Mouse (Mus musculus) heart, embryonic 11.5 days (tissue): ENCODE measurements around the gene 1700029P11Rik. TPM values are rescaled to one million over a fixed set of nuclear protein-coding genes. Genes with fewer than 3 reads are reported as not detected.
"Not testable (repeated sequence)": the region's sequence is repeated elsewhere in the genome, so short reads cannot be mapped to it uniquely, and the experiment has no call there.

Experiments used
- ATAC-seq: fragments of 200-750 bp; cut with Nextera tagmentation; replicated peaks from 2 replicates; pipeline ENCODE4 v1.8.0; 2017; ENCODE audit warnings: moderate library complexity; ENCODE audit not compliant: insufficient number of reproducible peaks, low FRiP score, low TSS enrichment
- H3K27ac ChIP-seq: fragments of 300-500 bp; sonication (generic); 2 replicates; pipeline ENCODE4 v1.5.1; 2014; ENCODE audit warnings: mild to moderate bottlenecking, low read depth, low read length
- H3K27me3 ChIP-seq: fragments of 300-500 bp; sonication (generic); 2 replicates; pipeline ENCODE4 v1.6.1; 2014; ENCODE audit warnings: mild to moderate bottlenecking, low read length, mixed read lengths; ENCODE audit not compliant: control insufficient read depth, insufficient read depth
- H3K36me3 ChIP-seq: fragments of 300-500 bp; sonication (generic); 2 replicates; pipeline ENCODE4 v1.6.1; 2014; ENCODE audit warnings: mild to moderate bottlenecking, low read length, moderate library complexity, mixed read lengths; ENCODE audit not compliant: control insufficient read depth, insufficient read depth
- H3K4me1 ChIP-seq: fragments of 300-500 bp; sonication (generic); 2 replicates; pipeline ENCODE4 v1.6.1; 2014; ENCODE audit warnings: low read length; ENCODE audit not compliant: control insufficient read depth, insufficient read depth
- H3K4me2 ChIP-seq: fragments of 300-500 bp; sonication (generic); 2 replicates; pipeline ENCODE4 v1.6.1; 2014; ENCODE audit warnings: mild to moderate bottlenecking, moderate library complexity
- H3K4me3 ChIP-seq: fragments of 300-500 bp; sonication (generic); 2 replicates; pipeline ENCODE4 v1.5.1; 2014; ENCODE audit warnings: low read depth, low read length
- H3K9ac ChIP-seq: fragments of 300-500 bp; sonication (generic); 2 replicates; pipeline ENCODE4 v1.6.1; 2014; ENCODE audit warnings: mild to moderate bottlenecking, low read depth, low read length, moderate library complexity
- H3K9me3 ChIP-seq: fragments of 300-500 bp; sonication (generic); replicated peaks from 2 replicates; pipeline ENCODE4 v1.6.1; 2016; ENCODE audit warnings: low read length; ENCODE audit not compliant: control insufficient read depth
- WGBS: fragments of 180-500 bp; shearing (Covaris S2); extraction: QIAGEN DNeasy Blood & Tissue Kit; methylation state at CpG from one replicate; pipeline ENCODE4 v1.1.7; 2014; ENCODE audit not compliant: insufficient replicate concordance; 5-methylcytosine and 5-hydroxymethylcytosine counted together
- polyA plus RNA-seq: library from polyadenylated mRNA; unstranded; fragments of >200 nt; fragmentation: Nextera tagmentation; extraction: Ambion mirVana; gene quantifications from 2 replicates; pipeline ENCODE4 v1.2.1, GENCODE M21; 2014

1700029P11Rik gene
- polyA plus RNA-seq, 1 experiment from 2014 or later: not detected

GRCm38 (mm10) chr15:81964262-81964661, 16.1 kb upstream of the 1700029P11Rik start:
- 49% methylated on average over 1 of the region's 1 CpGs for WGBS
- Histone ChIP-seq H3K27ac (no peak overlapping the region), H3K27me3 (no peaks in the 10 kb centered on the region), H3K36me3 (no peaks in the 10 kb centered on the region), H3K9me3 (no peaks in the 10 kb centered on the region), H3K4me2 (no peak overlapping the region), H3K9ac (no peak overlapping the region), H3K4me1 (peaks cover 6% of the 10 kb centered on the region; the same call in 1 of the 2 replicates), H3K4me3 (no peak overlapping the region)
- ATAC-seq: no peak

DNA sequence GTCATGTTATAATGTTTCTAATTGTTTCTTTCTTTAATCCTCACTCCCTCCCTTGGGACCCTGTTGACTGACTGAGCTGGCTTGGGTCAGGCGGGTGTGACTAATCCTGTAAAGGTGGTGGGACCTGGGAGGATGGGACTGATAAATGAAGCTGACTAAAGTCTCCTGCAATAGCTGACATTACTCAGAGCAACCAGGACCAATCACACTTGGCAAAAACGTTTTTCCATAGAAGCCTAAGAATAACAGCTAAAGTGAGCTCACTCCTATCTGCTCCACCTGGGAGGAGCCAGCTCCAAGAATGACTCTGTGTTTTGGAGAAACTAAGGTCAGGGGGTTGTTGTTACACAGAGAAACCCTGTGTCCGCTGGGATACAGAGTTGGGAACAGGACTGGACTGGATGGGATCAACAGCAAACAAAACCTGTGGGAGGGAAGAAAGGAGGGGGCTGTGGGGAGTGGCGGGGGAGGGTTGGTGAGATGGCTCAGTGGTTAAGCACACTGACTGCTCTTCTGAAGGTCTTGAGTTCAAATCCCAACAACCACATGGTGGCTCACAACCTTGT, 15.3 kb upstream of the 1700029P11Rik start:
- ATAC-seq: no peak
- WGBS: 49% methylated on average over 4 of the region's 4 CpGs

DNA sequence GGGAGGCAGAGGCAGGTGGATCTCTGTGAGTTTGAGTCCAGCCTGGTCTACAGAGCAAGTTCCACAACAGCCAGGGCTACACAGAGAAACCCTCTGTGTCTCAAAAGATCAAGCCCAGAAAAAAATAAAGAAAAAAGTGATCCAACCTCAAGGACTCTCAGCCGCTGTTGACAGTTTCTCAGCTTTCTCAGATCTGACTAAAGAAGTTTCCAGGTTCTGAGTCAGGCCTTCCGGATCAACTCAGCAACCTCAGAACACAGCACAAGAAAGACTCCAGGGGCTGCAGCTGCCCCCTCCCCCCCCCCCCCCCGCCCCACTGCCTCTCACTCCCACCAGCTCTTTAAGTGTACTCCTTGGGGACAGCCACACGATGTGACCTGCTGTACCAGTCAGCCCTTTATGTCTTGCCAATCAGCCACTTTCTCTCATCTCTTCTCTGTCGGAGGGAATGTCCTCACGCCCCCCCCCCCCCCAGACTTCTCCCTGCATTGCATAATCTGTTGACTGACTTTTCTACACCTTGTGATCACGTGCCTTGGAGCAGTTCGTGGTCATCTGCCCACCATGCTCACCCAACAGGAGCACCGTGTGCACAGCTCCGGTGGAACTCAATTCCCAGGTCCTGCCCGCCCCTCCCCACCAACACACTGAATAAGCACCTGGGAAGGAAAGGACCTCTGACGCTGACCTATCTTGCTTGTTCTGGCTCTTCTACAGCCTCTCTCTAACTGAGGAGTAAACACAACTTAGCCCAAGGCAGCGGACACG, 14.1 kb upstream of the 1700029P11Rik start:
- no peak overlapping the region for H3K9ac ChIP-seq
- no peak overlapping the region for H3K27ac ChIP-seq
- ATAC-seq: no peak
- no peak overlapping the region for H3K4me2 ChIP-seq
- no peaks in the 10 kb centered on the region for H3K4me1 ChIP-seq
- H3K27me3 ChIP-seq: no peaks in the 10 kb centered on the region
- WGBS: 77% methylated on average over 13 of the region's 14 CpGs
- no peak overlapping the region for H3K4me3 ChIP-seq
- H3K36me3 ChIP-seq: no peaks in the 10 kb centered on the region
- H3K9me3 ChIP-seq: no peaks in the 10 kb centered on the region

More for the DNA sequence above, 15.3 kb upstream of the 1700029P11Rik start:
- Histone ChIP-seq H3K4me1 (peaks cover 3% of the 10 kb centered on the region; the same call in 1 of the 2 replicates), H3K4me2 (no peak overlapping the region), H3K9ac (no peak overlapping the region), H3K9me3 (no peaks in the 10 kb centered on the region), H3K36me3 (no peaks in the 10 kb centered on the region), H3K27ac (no peak overlapping the region), H3K4me3 (no peak overlapping the region), H3K27me3 (no peaks in the 10 kb centered on the region)

DNA sequence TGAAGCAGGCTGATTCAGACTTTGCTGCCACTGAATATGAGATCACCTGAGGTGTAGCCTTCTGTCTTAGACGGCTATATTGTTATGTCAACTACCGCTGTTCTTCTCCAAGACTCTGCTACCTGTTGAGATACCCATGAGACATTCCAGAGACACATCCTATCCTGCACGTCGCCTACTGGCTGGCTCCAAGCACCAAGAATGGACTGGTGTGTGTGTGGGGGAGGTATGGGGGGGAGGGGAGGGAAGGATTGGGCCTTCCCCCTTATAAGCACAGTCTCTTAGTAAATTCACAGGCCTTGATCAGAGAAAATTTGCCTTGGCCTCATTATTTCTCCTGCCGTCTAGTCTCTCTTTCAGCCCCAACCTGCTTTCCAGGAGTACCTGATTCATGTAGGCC, 12.5 kb upstream of the 1700029P11Rik start:
- Histone ChIP-seq H3K27me3 (no peaks in the 10 kb centered on the region), H3K4me2 (no peak overlapping the region), H3K27ac (no peak overlapping the region), H3K4me3 (no peak overlapping the region), H3K4me1 (no peaks in the 10 kb centered on the region), H3K9ac (no peak overlapping the region), H3K9me3 (no peaks in the 10 kb centered on the region; the same call in 1 of the 2 replicates), H3K36me3 (no peaks in the 10 kb centered on the region)
- ATAC-seq: no peak
- WGBS: 84% methylated on average over 5 of the region's 5 CpGs

- H3K36me3 ChIP-seq: no peaks in the 10 kb centered on the region
- H3K4me1 ChIP-seq: no peaks in the 10 kb centered on the region
- H3K27ac ChIP-seq: no peak overlapping the region
- ATAC-seq: no peak
- H3K4me2 ChIP-seq: no peak overlapping the region
- H3K9me3 ChIP-seq: no peaks in the 10 kb centered on the region; the same call in 1 of the 2 replicates
- no peak overlapping the region for H3K9ac ChIP-seq
- 60% methylated on average over 2 of the region's 2 CpGs for WGBS
- no peaks in the 10 kb centered on the region for H3K27me3 ChIP-seq
- no peak overlapping the region for H3K4me3 ChIP-seq
Measured at GRCm38 (mm10) chr15:81968447-81968846, 11.9 kb upstream of the 1700029P11Rik start.

DNA sequence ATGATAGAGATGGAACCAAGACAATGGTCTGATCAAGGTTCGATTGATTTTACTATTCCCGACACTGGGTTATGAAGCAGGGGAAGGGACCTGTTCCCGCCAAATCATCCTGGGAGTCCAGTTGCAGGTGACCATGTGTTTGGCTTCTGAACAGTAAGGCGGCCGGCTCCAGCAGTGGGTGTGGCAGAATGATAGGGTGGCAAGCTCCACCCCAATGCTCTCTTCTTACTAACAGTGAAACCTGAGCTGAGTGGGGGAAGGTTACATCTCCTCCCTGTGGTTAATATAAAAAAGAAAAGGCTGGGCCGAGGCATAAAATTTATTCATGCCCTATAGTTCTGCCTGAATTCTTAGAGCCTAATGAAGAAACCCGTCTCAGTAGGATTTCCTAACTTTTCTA, 11.2 kb upstream of the 1700029P11Rik start:
- 54% methylated on average over 7 of the region's 7 CpGs for WGBS
- ATAC-seq: no peak

GRCm38 (mm10) chr15:81969635-81970034, 10.7 kb upstream of the 1700029P11Rik start:
- H3K4me1 ChIP-seq, H3K9me3 ChIP-seq, H3K4me2 ChIP-seq, H3K27me3 ChIP-seq, ATAC-seq, H3K4me3 ChIP-seq, H3K27ac ChIP-seq, H3K36me3 ChIP-seq, H3K9ac ChIP-seq: not testable (repeated sequence)
- 71% methylated on average over 6 of the region's 6 CpGs for WGBS

More for the DNA sequence above, 11.2 kb upstream of the 1700029P11Rik start:
- Histone ChIP-seq H3K4me1 (no peaks in the 10 kb centered on the region), H3K9ac (no peak overlapping the region), H3K9me3 (no peaks in the 10 kb centered on the region; the same call in 1 of the 2 replicates), H3K4me3 (no peak overlapping the region), H3K4me2 (no peak overlapping the region), H3K36me3 (no peaks in the 10 kb centered on the region), H3K27ac (no peak overlapping the region), H3K27me3 (no peaks in the 10 kb centered on the region)

- H3K4me2 ChIP-seq, H3K27ac ChIP-seq, H3K27me3 ChIP-seq, H3K4me3 ChIP-seq, H3K9ac ChIP-seq, H3K4me1 ChIP-seq, H3K36me3 ChIP-seq, ATAC-seq, H3K9me3 ChIP-seq: not testable (repeated sequence)
- WGBS: 83% methylated on average over 4 of the region's 4 CpGs
Measured at GRCm38 (mm10) chr15:81970498-81970897, 9.8 kb upstream of the 1700029P11Rik start.

DNA sequence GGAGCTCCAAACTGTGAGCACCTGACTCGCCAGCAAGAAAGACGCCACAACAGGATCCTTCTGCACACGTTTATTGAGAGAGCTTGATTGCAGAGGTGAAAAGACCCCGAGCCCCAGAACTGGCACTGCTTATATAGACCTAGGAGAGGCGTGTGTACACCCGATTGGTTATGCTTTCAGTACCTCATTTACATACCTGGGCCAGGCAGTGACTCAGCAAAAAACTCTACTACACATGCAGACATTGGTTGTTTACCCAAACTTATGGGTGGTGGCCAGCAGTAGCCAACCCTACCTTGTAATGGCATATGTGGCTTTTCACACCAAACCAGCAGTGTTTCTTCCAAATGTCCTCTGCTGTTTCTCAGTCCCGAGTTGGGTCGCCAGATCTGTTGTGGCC, 5.2 kb upstream of the 1700029P11Rik start:
- ATAC-seq, H3K27ac ChIP-seq: not testable (repeated sequence)
- WGBS: 90% methylated on average over 8 of the region's 8 CpGs

More for the DNA sequence above, 5.2 kb upstream of the 1700029P11Rik start:
- not testable (repeated sequence) for H3K9me3 ChIP-seq, H3K4me1 ChIP-seq, H3K4me2 ChIP-seq, H3K4me3 ChIP-seq, H3K36me3 ChIP-seq, H3K27me3 ChIP-seq, H3K9ac ChIP-seq
